Mouse (Mus musculus) kidney, adult 2 months (tissue): ENCODE data around the gene Nbas.

Source experiments
- CTCF ChIP-seq: fragments of 200-500 bp; conservative IDR thresholded peaks from 2 replicates; pipeline ENCODE4 v1.5.1; 2011; ENCODE audit warnings: low read depth, mild to moderate bottlenecking, control low read depth, low read length, moderate library complexity, mixed read lengths; ENCODE audit not compliant: insufficient read depth, insufficient read length
- POLR2A ChIP-seq: fragments of 200-500 bp; IDR thresholded peaks from one replicate; pipeline ENCODE4 v1.6.1; 2011; ENCODE audit warnings: low read depth, low read length, control low read depth

- TF ChIP-seq CTCF, result no peak
- no peak for TF ChIP-seq POLR2A
Measured at GRCm38 (mm10) chr12:13248691-13249572, 20.0 kb upstream of the Nbas start, which contains the start of gene Ddx1.
